Mouse (Mus musculus) thymus, adult 18-20 months (tissue): ENCODE measurements around the gene Gm8082.
"Not testable (repeated sequence)": the region's sequence is repeated elsewhere in the genome, so short reads cannot be mapped to it uniquely, and the experiment has no call there.

Source experiments
- DNase-seq, 2 experiments: peaks; one replicate each; pipeline ENCODE4 v3.0.0; 2022; ENCODE audit warnings: mixed read lengths in 2 of 2

The Gm8082 gene

DNA sequence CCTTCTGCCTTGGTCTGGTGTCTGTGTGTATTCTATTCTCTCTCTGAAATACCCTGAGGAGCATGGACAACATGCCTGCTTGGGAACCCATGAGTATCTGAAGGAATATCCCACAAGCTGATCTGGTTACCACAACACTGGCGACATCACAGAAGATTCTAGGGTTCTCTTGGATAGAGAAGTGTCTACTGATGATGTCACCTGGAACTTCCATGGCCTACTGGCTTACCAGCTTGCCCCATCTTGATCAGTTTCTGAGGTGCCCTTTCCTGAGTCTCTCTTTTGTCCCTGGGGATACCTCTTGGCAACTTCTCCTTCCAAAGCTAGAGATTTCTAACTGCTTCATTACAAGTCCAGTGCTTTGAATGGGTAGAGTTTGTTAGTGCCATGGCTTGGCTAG lies at the start of gene Gm8082:
Gm8082 (minus strand) TSS at position 101 of the 400 bp plus-strand sequence.
- not testable (repeated sequence) for DNase-seq

- not testable (repeated sequence) for DNase-seq
These were observed 22.1 kb upstream of the Gm8082 start, which contains the start of gene Gm10376 for GRCm38 (mm10) chr14:43015528-43015927. TSS of gene Gm10376 (minus strand) at chr14:43015628.
